Mouse (Mus musculus) midbrain, embryonic 11.5 days (tissue): Measurements from ENCODE around the gene Sorbs1. TPM values are rescaled to one million over a fixed set of nuclear protein-coding genes. Genes with fewer than 3 reads are reported as not detected.
A peak's percentile ranks its signal among the peaks of the same experiment; 100 is the strongest.

Source experiments
- ATAC-seq: fragments of 200-750 bp; cut with Nextera tagmentation; 2 replicates; pipeline ENCODE4 v1.8.0; 2017; ENCODE audit warnings: moderate TSS enrichment, moderate library complexity; ENCODE audit not compliant: low FRiP score
- DNase-seq: peaks from one replicate; pipeline ENCODE4 v3.0.0; 2015; ENCODE audit warnings: low spot score; ENCODE audit errors: missing footprints
- H3K27ac ChIP-seq: fragments of 300-500 bp; sonication (generic); 2 replicates; pipeline ENCODE4 v1.5.1; 2014; ENCODE audit warnings: low read depth, low read length
- H3K27me3 ChIP-seq: fragments of 300-500 bp; sonication (generic); 2 replicates; pipeline ENCODE4 v1.6.1; 2014; ENCODE audit warnings: mild to moderate bottlenecking, low read length, moderate library complexity, mixed read lengths; ENCODE audit not compliant: control insufficient read depth, insufficient read depth
- H3K36me3 ChIP-seq: fragments of 300-500 bp; sonication (generic); 2 replicates; pipeline ENCODE4 v1.6.1; 2014; ENCODE audit warnings: mild to moderate bottlenecking, low read length, moderate library complexity, mixed read lengths; ENCODE audit not compliant: control insufficient read depth, insufficient read depth
- H3K4me1 ChIP-seq: fragments of 300-500 bp; sonication (generic); 2 replicates; pipeline ENCODE4 v1.6.1; 2014; ENCODE audit warnings: low read length; ENCODE audit not compliant: control insufficient read depth, insufficient read depth
- H3K4me2 ChIP-seq: fragments of 300-500 bp; sonication (generic); 2 replicates; pipeline ENCODE4 v1.6.1; 2014; ENCODE audit warnings: mild to moderate bottlenecking, moderate library complexity
- H3K4me3 ChIP-seq: fragments of 300-500 bp; sonication (generic); 2 replicates; pipeline ENCODE4 v1.5.1; 2014; ENCODE audit warnings: low read depth, low read length
- H3K9ac ChIP-seq: fragments of 300-500 bp; sonication (generic); 2 replicates; pipeline ENCODE4 v1.6.1; 2014; ENCODE audit warnings: low read length
- H3K9me3 ChIP-seq: fragments of 300-500 bp; sonication (generic); 2 replicates; pipeline ENCODE4 v1.6.1; 2016; ENCODE audit warnings: low read length; ENCODE audit not compliant: control insufficient read depth
- WGBS: fragments of 180-500 bp; shearing (Covaris S2); extraction: QIAGEN DNeasy Blood & Tissue Kit; methylation state at CpG from one replicate; pipeline ENCODE4 v1.1.7; 2014; 5-methylcytosine and 5-hydroxymethylcytosine counted together
- polyA plus RNA-seq: library from polyadenylated mRNA; unstranded; fragments of >200 nt; fragmentation: Nextera tagmentation; extraction: Ambion mirVana; gene quantifications from 2 replicates; pipeline ENCODE4 v1.2.1, GENCODE M21; 2014

Gene Sorbs1
- polyA plus RNA-seq, 1 experiment from 2014 or later: 61.0 TPM

DNA sequence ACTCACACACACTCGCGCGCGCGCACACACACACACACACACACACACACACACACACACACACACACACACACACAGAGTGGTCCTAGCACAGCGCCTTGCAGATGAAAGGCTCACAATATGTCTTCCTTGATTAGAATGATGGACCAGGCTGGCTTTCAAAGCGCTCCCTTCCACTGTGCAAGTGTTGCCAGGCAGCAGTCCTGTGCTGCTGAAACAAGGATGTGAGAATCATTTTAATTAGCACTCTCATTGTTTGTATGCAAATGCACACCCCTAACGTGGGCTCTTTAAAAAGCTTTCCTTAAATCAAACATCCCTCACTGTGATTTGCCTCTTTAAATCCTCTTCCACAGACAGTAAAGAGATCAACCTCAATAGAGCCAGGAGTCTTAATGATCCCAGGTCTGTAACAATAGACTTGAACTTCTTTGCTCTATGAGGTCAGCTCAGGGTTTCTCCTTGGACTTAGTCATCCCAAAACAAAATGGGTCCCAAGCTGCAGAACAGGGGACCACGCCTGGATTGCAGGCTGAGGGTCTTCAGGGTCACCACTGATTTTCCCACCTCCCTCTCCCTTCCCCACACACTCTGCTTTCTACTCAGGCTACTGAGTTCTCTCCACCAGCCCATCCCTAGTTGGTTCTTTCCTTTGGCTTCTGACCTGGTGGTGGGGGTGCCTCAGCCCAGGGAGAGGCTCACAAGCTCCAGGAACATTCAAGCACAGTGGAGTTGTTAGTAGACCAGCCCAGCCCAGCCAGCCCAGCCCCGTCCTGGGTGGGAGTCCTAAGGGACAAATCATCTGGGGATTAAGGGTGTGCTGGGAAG lies 79.3 kb downstream of the Sorbs1 start:
- H3K36me3 ChIP-seq: no peaks in the 10 kb centered on the region
- no peak overlapping the region for H3K4me3 ChIP-seq
- H3K9ac ChIP-seq: no peak overlapping the region
- H3K4me2 ChIP-seq: no peak overlapping the region
- no peak overlapping the region for H3K27ac ChIP-seq
- peaks cover 5% of the 10 kb centered on the region; the same call in 1 of the 2 replicates for H3K4me1 ChIP-seq
- 65% methylated on average over 10 of the region's 10 CpGs for WGBS
- H3K9me3 ChIP-seq: no peaks in the 10 kb centered on the region
- ATAC-seq (peak; percentile 86), DNase-seq (peak; percentile 84)
- no peaks in the 10 kb centered on the region for H3K27me3 ChIP-seq

GRCm38 (mm10) chr19:40433316-40433912 lies 80.2 kb downstream of the Sorbs1 start:
- WGBS: 87% methylated on average over 8 of the region's 8 CpGs
- Histone ChIP-seq H3K36me3 (no peaks in the 10 kb centered on the region), H3K9ac (no peak overlapping the region), H3K27ac (no peak overlapping the region), H3K4me2 (no peak overlapping the region), H3K4me3 (no peak overlapping the region), H3K27me3 (no peaks in the 10 kb centered on the region), H3K9me3 (no peaks in the 10 kb centered on the region), H3K4me1 (peaks cover 5% of the 10 kb centered on the region; the same call in 1 of the 2 replicates)
- ATAC-seq (no peak), DNase-seq (no peak)

DNA sequence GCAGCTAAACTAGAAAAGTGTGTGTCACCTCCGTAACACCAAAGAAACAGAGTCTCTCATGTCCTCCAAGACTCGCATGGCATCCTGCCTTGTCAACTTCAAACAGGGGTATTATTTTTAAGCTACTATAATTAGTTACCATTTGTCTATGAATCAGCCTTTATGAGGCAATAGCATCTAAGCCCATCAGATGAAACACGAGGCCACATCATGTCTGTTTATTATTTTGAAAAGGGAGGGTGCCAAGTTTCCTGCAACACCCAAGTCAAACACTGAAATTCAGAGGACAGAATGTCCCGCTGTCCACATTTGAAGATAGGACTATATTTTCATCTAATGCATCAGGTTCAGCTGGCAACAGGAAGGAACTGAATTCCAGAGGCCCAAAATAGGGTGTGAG lies 81.6 kb downstream of the Sorbs1 start:
- H3K9me3 ChIP-seq: no peaks in the 10 kb centered on the region
- no peak overlapping the region for H3K27ac ChIP-seq
- H3K36me3 ChIP-seq: no peaks in the 10 kb centered on the region
- no peak overlapping the region for H3K4me2 ChIP-seq
- H3K27me3 ChIP-seq: no peaks in the 10 kb centered on the region
- no peak for ATAC-seq
- H3K9ac ChIP-seq: no peak overlapping the region
- DNase-seq: no peak
- peaks cover 5% of the 10 kb centered on the region; the same call in 1 of the 2 replicates for H3K4me1 ChIP-seq
- H3K4me3 ChIP-seq: no peak overlapping the region
- WGBS: 87% methylated on average over 4 of the region's 4 CpGs

- DNase-seq: no peak
- WGBS: 79% methylated on average over 3 of the region's 3 CpGs
- H3K4me3 ChIP-seq: no peak overlapping the region
- H3K27ac ChIP-seq: no peak overlapping the region
- peaks cover 4% of the 10 kb centered on the region; the same call in 1 of the 2 replicates for H3K4me1 ChIP-seq
- H3K9me3 ChIP-seq: no peaks in the 10 kb centered on the region
- no peak overlapping the region for H3K4me2 ChIP-seq
- H3K36me3 ChIP-seq: no peaks in the 10 kb centered on the region
- H3K27me3 ChIP-seq: no peaks in the 10 kb centered on the region
- H3K9ac ChIP-seq: no peak overlapping the region
- no peak for ATAC-seq
These were observed 84.0 kb downstream of the Sorbs1 start for GRCm38 (mm10) chr19:40429572-40429971.

DNA sequence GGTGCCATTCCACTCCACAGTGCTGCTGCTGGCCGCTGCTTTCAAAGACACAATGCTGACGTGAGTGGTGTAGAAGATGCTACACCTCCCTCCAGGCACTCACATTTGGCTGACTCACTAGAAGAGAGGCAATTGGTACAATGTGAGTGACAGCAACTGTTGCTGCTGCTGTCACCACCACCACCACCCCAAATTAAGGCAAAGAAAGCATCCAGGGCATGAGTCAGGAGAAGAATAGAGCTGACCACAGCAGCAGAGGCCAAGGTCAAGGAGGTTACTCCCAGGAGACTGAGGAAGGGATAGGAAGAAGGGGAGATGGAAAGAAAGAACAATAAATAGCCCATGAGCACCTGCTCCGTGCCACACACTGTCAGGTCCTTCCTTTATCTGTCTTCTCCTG lies 84.4 kb downstream of the Sorbs1 start:
- H3K9ac ChIP-seq: no peak overlapping the region
- no peak overlapping the region for H3K27ac ChIP-seq
- H3K36me3 ChIP-seq: no peaks in the 10 kb centered on the region
- no peaks in the 10 kb centered on the region for H3K27me3 ChIP-seq
- DNase-seq (no peak), ATAC-seq (no peak)
- no peak overlapping the region for H3K4me3 ChIP-seq
- H3K4me2 ChIP-seq: no peak overlapping the region
- no peaks in the 10 kb centered on the region for H3K9me3 ChIP-seq
- WGBS: 78% methylated on average over 3 of the region's 3 CpGs
- H3K4me1 ChIP-seq: peaks cover 1% of the 10 kb centered on the region; the same call in 1 of the 2 replicates

DNA sequence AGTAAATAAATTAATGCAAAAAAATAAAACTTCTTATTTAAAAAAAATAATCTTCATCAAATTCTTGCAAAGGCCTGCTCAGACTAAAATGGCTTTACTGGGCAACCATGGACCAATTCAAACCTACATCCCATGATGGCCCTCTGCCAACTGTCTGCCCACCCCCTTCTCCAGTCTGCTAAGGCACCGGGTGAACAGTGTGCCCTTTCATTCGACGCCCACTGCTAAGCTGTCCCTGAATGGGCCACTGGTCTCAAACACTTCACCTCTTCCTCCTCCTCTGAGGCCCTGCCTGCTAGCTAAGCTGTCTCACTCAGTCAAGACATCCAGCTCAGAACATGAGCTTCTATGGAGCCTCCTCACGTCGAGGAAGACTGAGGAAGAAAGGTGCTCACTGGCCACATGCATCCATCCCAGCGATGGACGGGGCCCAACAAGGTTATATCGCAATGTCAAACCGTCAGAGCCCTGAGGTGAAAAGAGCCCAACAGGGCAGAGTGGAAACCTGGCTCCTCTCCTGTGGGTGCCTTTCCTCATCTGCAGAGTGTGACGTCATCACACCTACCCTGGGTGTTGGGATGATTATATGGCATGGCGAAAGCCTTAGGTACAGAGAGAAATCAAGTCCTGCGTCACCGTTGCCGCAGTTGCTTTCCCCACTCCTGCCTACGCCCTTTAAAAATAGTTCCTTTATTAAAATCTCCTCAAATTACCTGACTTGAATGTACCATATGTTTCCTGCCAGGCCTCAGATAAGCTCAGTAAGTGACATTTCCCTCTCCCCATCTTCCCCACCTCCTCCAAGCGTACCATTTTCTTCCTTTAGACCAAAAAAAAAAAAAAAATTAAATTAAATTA lies 87.2 kb downstream of the Sorbs1 start:
- H3K27ac ChIP-seq: no peak overlapping the region
- no peak for DNase-seq
- 86% methylated on average over 16 of the region's 16 CpGs for WGBS

GRCm38 (mm10) chr19:40425326-40425725 lies 88.3 kb downstream of the Sorbs1 start:
- Histone ChIP-seq H3K4me2 (no peak overlapping the region), H3K27ac (no peak overlapping the region), H3K4me3 (no peak overlapping the region), H3K9me3 (no peaks in the 10 kb centered on the region), H3K4me1 (no peaks in the 10 kb centered on the region), H3K36me3 (no peaks in the 10 kb centered on the region), H3K9ac (no peak overlapping the region), H3K27me3 (no peaks in the 10 kb centered on the region)
- DNase-seq: no peak
- WGBS: 74% methylated on average over 5 of the region's 5 CpGs
- no peak for ATAC-seq

More for the DNA sequence above, 87.2 kb downstream of the Sorbs1 start:
- H3K27me3 ChIP-seq: no peaks in the 10 kb centered on the region
- H3K9ac ChIP-seq: no peak overlapping the region
- H3K9me3 ChIP-seq: no peaks in the 10 kb centered on the region
- no peak overlapping the region for H3K4me2 ChIP-seq
- H3K4me1 ChIP-seq: no peaks in the 10 kb centered on the region
- ATAC-seq: no peak
- no peaks in the 10 kb centered on the region for H3K36me3 ChIP-seq
- no peak overlapping the region for H3K4me3 ChIP-seq

- Histone ChIP-seq H3K4me2 (no peak overlapping the region), H3K36me3 (no peaks in the 10 kb centered on the region), H3K27ac (no peak overlapping the region), H3K9me3 (no peaks in the 10 kb centered on the region), H3K4me3 (no peak overlapping the region), H3K4me1 (no peaks in the 10 kb centered on the region), H3K9ac (no peak overlapping the region), H3K27me3 (no peaks in the 10 kb centered on the region)
- DNase-seq (no peak), ATAC-seq (no peak)
- 64% methylated on average over 7 of the region's 7 CpGs for WGBS
These were observed 92.5 kb downstream of the Sorbs1 start for GRCm38 (mm10) chr19:40421037-40421436.
